Comparison of ENCODE assay signal across 8 mouse cellular contexts in the genomic region with DNA sequence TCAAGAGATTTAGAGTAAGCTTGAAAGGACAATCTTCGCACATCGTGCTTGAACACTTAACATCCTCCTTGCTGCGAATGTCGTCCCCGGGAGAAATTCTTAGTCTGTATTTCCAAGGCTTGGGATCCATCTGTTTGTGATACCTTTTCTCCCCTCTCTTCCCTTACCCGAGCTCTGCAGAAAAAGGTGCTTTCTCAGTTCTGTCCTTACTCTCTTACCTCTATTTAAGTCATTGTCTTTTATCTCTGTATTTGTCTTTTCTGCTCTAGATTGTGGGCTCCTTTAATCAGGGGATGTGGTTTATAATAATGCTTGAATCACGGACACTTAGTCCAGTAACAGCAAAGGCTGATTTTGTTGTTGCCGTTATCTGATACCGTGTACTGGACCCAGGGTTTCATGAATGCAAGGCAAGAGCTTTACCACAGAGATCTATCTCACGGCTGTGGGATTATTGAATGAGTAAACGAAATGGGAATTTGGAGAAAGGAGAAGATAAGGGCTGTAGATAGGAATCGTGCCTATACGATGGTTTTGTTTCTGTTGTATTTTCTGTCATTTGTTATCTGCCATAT. TPM values are rescaled to one million over a fixed set of nuclear protein-coding genes. Genes with fewer than 3 reads are reported as not detected.
DNase-seq lines count a peak whose midpoint lies in the region; ATAC-seq and TF ChIP-seq lines count a peak whose summit lies in the region.

No protein-coding gene starts in this region.

- peak overlapping the region; percentile 90 for H3K4me3 ChIP-seq in liver, adult 2 months (ENCODE audit: insufficient read depth, low read depth, low read length)
- peak overlapping the region; percentile 77 for H3K4me3 ChIP-seq in hindbrain, embryonic 15.5 days

- peak; percentile 17 for DNase-seq in liver, adult 2 months (ENCODE audit: extremely low read depth, low read depth, low spot score)
- DNase-seq in liver: no peak
- DNase-seq in c-Kit-negative CD71-positive TER-119-positive erythroid progenitor cells, embryonic 14.5 days (ENCODE audit: low read depth, low spot score): peak; percentile 11
- DNase-seq in naive thymus-derived CD4-positive, alpha-beta T cell, adult 2 months (ENCODE audit: low read depth): peak; percentile 35
- DNase-seq in urinary bladder, postnatal 10 days (ENCODE audit: low spot score): no peak
- DNase-seq in T-cell, adult 2 months (ENCODE audit: low spot score): no peak
- DNase-seq in cerebellum, adult 11-12 months: no peak

- H3K4me1 ChIP-seq in liver, adult 2 months (ENCODE audit: control insufficient read depth, insufficient read depth, low read length): peaks cover 10% of the 10 kb centered on the region; the same call in 1 of the 2 replicates
- peaks cover 24% of the 10 kb centered on the region for H3K4me1 ChIP-seq in hindbrain, embryonic 15.5 days (replicated peaks)

- H3K27me3 ChIP-seq in liver, adult 2 months (ENCODE audit: control insufficient read depth, insufficient read depth, low read length): no peaks in the 10 kb centered on the region
- no peaks in the 10 kb centered on the region for H3K27me3 ChIP-seq in hindbrain, embryonic 15.5 days

- peaks cover 14% of the 10 kb centered on the region for H3K36me3 ChIP-seq in liver, adult 2 months (ENCODE audit: control insufficient read depth, insufficient read depth, low read length)
- peaks cover 12% of the 10 kb centered on the region for H3K36me3 ChIP-seq in hindbrain, embryonic 15.5 days

- TF ChIP-seq CTCF in liver, adult 2 months (IDR thresholded peaks at IDR 0.05; ENCODE audit: low read depth, low read length): no peak

- 2% methylated on average over 13 of the region's 13 CpGs for WGBS in liver, adult 2 months
- WGBS in hindbrain, embryonic 15.5 days: 7% methylated on average over 13 of the region's 13 CpGs

- H3K4me2 ChIP-seq in hindbrain, embryonic 15.5 days: peak overlapping the region; percentile 79

- H3K79me2 ChIP-seq in liver, adult 2 months (ENCODE audit: control insufficient read depth, insufficient read depth, low read length): peaks cover 6% of the 10 kb centered on the region; the same call in 1 of the 2 replicates

- peak overlapping the region; percentile 86 for H3K9ac ChIP-seq in liver, adult 2 months (ENCODE audit: low read depth, low read length)
- H3K9ac ChIP-seq in hindbrain, embryonic 15.5 days: peak overlapping the region; percentile 69

- ATAC-seq in hindbrain, embryonic 15.5 days (ENCODE audit: low FRiP score, low read depth): no peak

- H3K27ac ChIP-seq in liver, adult 2 months (replicated peaks; ENCODE audit: insufficient read depth, low read depth, low read length): no peak overlapping the region
- H3K27ac ChIP-seq in hindbrain, embryonic 15.5 days (replicated peaks): peak overlapping the region; percentile 93

- no peaks in the 10 kb centered on the region for H3K9me3 ChIP-seq in hindbrain, embryonic 15.5 days

- TF ChIP-seq POLR2A in liver, adult 2 months (IDR thresholded peaks at IDR 0.05; ENCODE audit: extremely low read depth, insufficient read depth, low read length): no peak

RNA-seq across cellular contexts. Expression of a gene that starts 1.1 kb away (rescaled TPM):
- total RNA-seq in liver, adult 2 months (2014; rRNA removed): 8.1 and 10.4 TPM in 2 replicates
- 2.6 and 2.8 TPM in 2 replicates for polyA plus RNA-seq in liver, adult 2 months (2012; rRNA removed)
- polyA plus RNA-seq in hindbrain, embryonic 15.5 days (2015; fragmentation: Nextera tagmentation; extraction: Ambion mirVana): 35.8 and 42.4 TPM in 2 replicates

Comparison
In these comparisons a context has a peak if more than half of its experiments do, and no peak if none do; other contexts are left out.
1. DNase-seq: peak in liver, adult 2 months (single experiment), c-Kit-negative CD71-positive TER-119-positive erythroid progenitor cells, embryonic 14.5 days (single experiment) and naive thymus-derived CD4-positive, alpha-beta T cell, adult 2 months (single experiment); none in liver (single experiment), urinary bladder, postnatal 10 days (single experiment), T-cell, adult 2 months (single experiment) and cerebellum, adult 11-12 months (single experiment).